In genomic region chr1:100369415-100370113, GRCm38 (mm10) we compare ENCODE assay signal across 15 mouse cellular contexts.
DNase-seq lines count a peak whose midpoint lies in the region; ATAC-seq and TF ChIP-seq lines count a peak whose summit lies in the region.
"Had no signal": no experiment of that assay in that cellular context is flagged by ENCODE, and none has a peak within 500 bp of the region (broad histone marks: within the 10 kb centered on the region; RNA-seq: fewer than 3 reads in every experiment).

No protein-coding gene starts in this region.

- H3K4me1 ChIP-seq in forebrain, embryonic 10.5 days = peaks cover 12% of the 10 kb centered on the region
- H3K4me1 ChIP-seq in hindbrain, embryonic 14.5 days (replicated peaks; ENCODE audit: control insufficient read depth, insufficient read depth, low read length) = no peaks in the 10 kb centered on the region
- no peaks in the 10 kb centered on the region for H3K4me1 ChIP-seq in midbrain, postnatal 0 days (ENCODE audit: insufficient read depth, low read length)
- H3K4me1 ChIP-seq: embryonic facial prominence, embryonic 13.5 days; heart, embryonic 15.5 days had no signal

- H3K36me3 ChIP-seq in forebrain, embryonic 10.5 days (replicated peaks) = no peaks in the 10 kb centered on the region
- no peaks in the 10 kb centered on the region for H3K36me3 ChIP-seq in hindbrain, embryonic 14.5 days (replicated peaks; ENCODE audit: control insufficient read depth, insufficient read depth)
- H3K36me3 ChIP-seq in midbrain, postnatal 0 days (ENCODE audit: insufficient read depth, low read length) = no peaks in the 10 kb centered on the region
- H3K36me3 ChIP-seq: embryonic facial prominence, embryonic 13.5 days; heart, embryonic 15.5 days had no signal

- peak; percentile 83; the same call in 1 of the 2 replicates for ATAC-seq in hindbrain, embryonic 14.5 days (ENCODE audit: low FRiP score)
- peak; percentile 54 for ATAC-seq in midbrain, postnatal 0 days (ENCODE audit: low FRiP score)
- ATAC-seq: Patski had no signal

- no peak overlapping the region for H3K27ac ChIP-seq in forebrain, embryonic 10.5 days
- no peak overlapping the region for H3K27ac ChIP-seq in hindbrain, embryonic 14.5 days
- peak overlapping the region; percentile 55; the same call in 1 of the 2 replicates for H3K27ac ChIP-seq in midbrain, postnatal 0 days (ENCODE audit: low read depth, low read length)
- H3K27ac ChIP-seq: embryonic facial prominence, embryonic 13.5 days; heart, embryonic 15.5 days; liver, embryonic 14.5 days had no signal

- WGBS in forebrain, embryonic 10.5 days = 72% methylated on average over 5 of the region's 5 CpGs
- 56% methylated on average over 5 of the region's 5 CpGs for WGBS in hindbrain, embryonic 14.5 days
- WGBS in midbrain, postnatal 0 days = 41% methylated on average over 5 of the region's 5 CpGs

- H3K9ac ChIP-seq in hindbrain, embryonic 14.5 days = no peak overlapping the region
- no peak overlapping the region for H3K9ac ChIP-seq in midbrain, postnatal 0 days (replicated peaks; ENCODE audit: low read length, poor library complexity, severe bottlenecking)
- H3K9ac ChIP-seq: embryonic facial prominence, embryonic 13.5 days; heart, embryonic 15.5 days; liver, embryonic 14.5 days had no signal

- no peak overlapping the region for H3K4me3 ChIP-seq in forebrain, embryonic 10.5 days
- no peak overlapping the region for H3K4me3 ChIP-seq in hindbrain, embryonic 14.5 days (replicated peaks; ENCODE audit: low read length)
- H3K4me3 ChIP-seq in midbrain, postnatal 0 days (ENCODE audit: low read depth, low read length) = peak overlapping the region; percentile 6; the same call in 1 of the 2 replicates
- H3K4me3 ChIP-seq: embryonic facial prominence, embryonic 13.5 days; heart, embryonic 15.5 days had no signal

- no peak for TF ChIP-seq CTCF in midbrain, postnatal 0 days (IDR thresholded peaks at IDR 0.05)

- H3K9me3 ChIP-seq in forebrain, embryonic 10.5 days = no peaks in the 10 kb centered on the region
- no peaks in the 10 kb centered on the region for H3K9me3 ChIP-seq in hindbrain, embryonic 14.5 days (ENCODE audit: control insufficient read depth, low read length)
- H3K9me3 ChIP-seq in midbrain, postnatal 0 days (ENCODE audit: low read length) = no peaks in the 10 kb centered on the region
- H3K9me3 ChIP-seq: embryonic facial prominence, embryonic 13.5 days; heart, embryonic 15.5 days had no signal

- H3K4me2 ChIP-seq in hindbrain, embryonic 14.5 days (replicated peaks) = no peak overlapping the region
- peak overlapping the region; percentile 12; the same call in 1 of the 2 replicates for H3K4me2 ChIP-seq in midbrain, postnatal 0 days (ENCODE audit: low read depth, low read length, poor library complexity, severe bottlenecking)
- H3K4me2 ChIP-seq: embryonic facial prominence, embryonic 13.5 days; heart, embryonic 15.5 days had no signal

- DNase-seq in embryo, embryonic 11 days = peak; percentile 3
- no peak for DNase-seq in embryo, embryonic 10 days (ENCODE audit: low spot score)
- peak; percentile 21 for DNase-seq in forebrain, embryonic 10.5 days (ENCODE audit: extremely low spot score, low spot score)
- no peak for DNase-seq in hindbrain, embryonic 14.5 days (ENCODE audit: low spot score)
- peak; percentile 47 for DNase-seq in midbrain, postnatal 0 days (ENCODE audit: low spot score)
- no peak for DNase-seq in c-Kit-positive CD71-positive TER-119-positive erythroid progenitor cells, embryonic 14.5 days (ENCODE audit: low spot score)
- DNase-seq in urinary bladder, adult 2 months (ENCODE audit: low spot score) = no peak
- DNase-seq in cerebellum, adult 9-10 months = no peak
- DNase-seq: cerebellum, postnatal 10 days; lung, postnatal 10 days; right cerebral cortex, postnatal 25 days had no signal

- H3K27me3 ChIP-seq in forebrain, embryonic 10.5 days (ENCODE audit: poor library complexity, severe bottlenecking) = no peaks in the 10 kb centered on the region
- H3K27me3 ChIP-seq in hindbrain, embryonic 14.5 days (ENCODE audit: control insufficient read depth, insufficient read depth, low read length) = no peaks in the 10 kb centered on the region
- H3K27me3 ChIP-seq in midbrain, postnatal 0 days (ENCODE audit: insufficient read depth, low read length) = no peaks in the 10 kb centered on the region
- H3K27me3 ChIP-seq: embryonic facial prominence, embryonic 13.5 days; heart, embryonic 15.5 days; Patski had no signal

Comparison
In these comparisons a context has a peak if more than half of its experiments do, and no peak if none do; other contexts are left out.
1. DNase-seq: peak in embryo, embryonic 11 days (single experiment), forebrain, embryonic 10.5 days (single experiment) and midbrain, postnatal 0 days (single experiment); none in embryo, embryonic 10 days (single experiment), hindbrain, embryonic 14.5 days (single experiment), c-Kit-positive CD71-positive TER-119-positive erythroid progenitor cells, embryonic 14.5 days (single experiment), urinary bladder, adult 2 months (single experiment) and cerebellum, adult 9-10 months (single experiment).